9 mouse cellular contexts compared by ENCODE assay signal in the genomic region with DNA sequence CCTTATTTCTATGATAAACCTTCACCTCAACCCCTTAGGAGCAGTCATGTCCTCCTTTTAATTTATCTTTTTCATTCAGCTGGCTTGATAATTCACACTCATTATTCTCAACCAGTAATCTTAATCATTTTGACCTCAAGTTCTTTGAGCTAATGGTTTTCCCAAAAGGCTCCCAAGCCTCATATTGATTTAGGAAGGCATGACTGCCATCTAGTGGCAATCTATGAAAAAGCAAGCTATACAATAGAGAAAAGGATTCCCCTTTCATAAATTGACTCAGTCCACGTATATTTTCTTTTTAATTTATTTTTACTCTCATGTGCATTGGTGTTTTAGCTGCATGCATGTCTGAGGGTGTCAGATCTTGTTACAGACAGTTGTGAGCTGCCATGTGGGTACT. TPM values are rescaled to one million over a fixed set of nuclear protein-coding genes. Genes with fewer than 3 reads are reported as not detected.
DNase-seq lines count a peak whose midpoint lies in the region; ATAC-seq and TF ChIP-seq lines count a peak whose summit lies in the region.
"Had no signal": no experiment of that assay in that cellular context is flagged by ENCODE, and none has a peak within 500 bp of the region (broad histone marks: within the 10 kb centered on the region; RNA-seq: fewer than 3 reads in every experiment).

No protein-coding gene starts in this region.

- no peak for ATAC-seq in midbrain, postnatal 0 days (ENCODE audit: low FRiP score)
- ATAC-seq in midbrain, embryonic 13.5 days: no peak
- 0 out of 2 replicates have a peak, but pooled peaks have one; percentile 23 for ATAC-seq in common myeloid progenitor, adult 5-6 weeks (replicated peaks; ENCODE audit: low read depth, poor library complexity, severe bottlenecking)
- ATAC-seq in kidney, embryonic 14.5 days (ENCODE audit: low FRiP score, low TSS enrichment): no peak
- ATAC-seq: inflammation-experienced regulatory T-cells, adult 6 months had no signal

- no peak overlapping the region for H3K9ac ChIP-seq in midbrain, postnatal 0 days (replicated peaks; ENCODE audit: low read length, poor library complexity, severe bottlenecking)
- H3K9ac ChIP-seq in midbrain, embryonic 13.5 days (replicated peaks): no peak overlapping the region
- H3K9ac ChIP-seq in kidney, embryonic 14.5 days (ENCODE audit: low read depth, low read length): no peak overlapping the region

- WGBS in midbrain, postnatal 0 days: 12% methylated on average over 1 of the region's 1 CpGs
- WGBS in midbrain, embryonic 13.5 days: 11% methylated on average over 1 of the region's 1 CpGs
- 18% methylated on average over 1 of the region's 1 CpGs for WGBS in kidney, embryonic 14.5 days

- intact Hi-C loops in gastrocnemius, adult 2 months (cut with DNase I): loop anchor here (1.0 to 2.0 kb wide), 2 partner anchors 46 to 495 kb away; no protein-coding TSS in a partner anchor

- DNase-seq in gastrocnemius, adult 2 months: no peak
- no peak for DNase-seq in gastrocnemius, adult 8-10 months (ENCODE audit: low spot score in 2 of 2)
- peak; percentile 84 for DNase-seq in midbrain, postnatal 0 days (ENCODE audit: low spot score)
- DNase-seq in retina, postnatal 7 days (ENCODE audit: low read depth, low spot score): peak; percentile 53
- no peak for DNase-seq in natural killer cell, adult 2 months (ENCODE audit: low spot score in 2 of 2)

- no peak overlapping the region for H3K4me3 ChIP-seq in gastrocnemius, adult 2 months
- H3K4me3 ChIP-seq in midbrain, postnatal 0 days (ENCODE audit: low read depth, low read length): no peak overlapping the region
- no peak overlapping the region for H3K4me3 ChIP-seq in midbrain, embryonic 13.5 days (replicated peaks)
- H3K4me3 ChIP-seq in kidney, embryonic 14.5 days (ENCODE audit: low read length): no peak overlapping the region

- H3K4me2 ChIP-seq in midbrain, postnatal 0 days (ENCODE audit: low read depth, low read length, poor library complexity, severe bottlenecking): no peak overlapping the region
- H3K4me2 ChIP-seq in midbrain, embryonic 13.5 days (replicated peaks): no peak overlapping the region
- H3K4me2 ChIP-seq in kidney, embryonic 14.5 days (replicated peaks; ENCODE audit: low read depth, low read length): no peak overlapping the region

- H3K36me3 ChIP-seq in midbrain, postnatal 0 days (ENCODE audit: insufficient read depth, low read length): no peaks in the 10 kb centered on the region
- H3K36me3 ChIP-seq in midbrain, embryonic 13.5 days: no peaks in the 10 kb centered on the region
- no peaks in the 10 kb centered on the region for H3K36me3 ChIP-seq in kidney, embryonic 14.5 days (ENCODE audit: control insufficient read depth, insufficient read depth, low read length)

- H3K4me1 ChIP-seq in midbrain, postnatal 0 days (ENCODE audit: insufficient read depth, low read length): no peaks in the 10 kb centered on the region
- H3K4me1 ChIP-seq in midbrain, embryonic 13.5 days (replicated peaks): peaks cover 6% of the 10 kb centered on the region; the same call in 1 of the 2 replicates
- H3K4me1 ChIP-seq in kidney, embryonic 14.5 days (ENCODE audit: control insufficient read depth, insufficient read depth, low read length): no peaks in the 10 kb centered on the region

- H3K9me3 ChIP-seq in midbrain, postnatal 0 days (ENCODE audit: low read length): no peaks in the 10 kb centered on the region
- no peaks in the 10 kb centered on the region for H3K9me3 ChIP-seq in midbrain, embryonic 13.5 days
- no peaks in the 10 kb centered on the region for H3K9me3 ChIP-seq in kidney, embryonic 14.5 days (ENCODE audit: control insufficient read depth, low read length)

- peaks cover 9% of the 10 kb centered on the region for H3K27me3 ChIP-seq in midbrain, postnatal 0 days (ENCODE audit: insufficient read depth, low read length)
- H3K27me3 ChIP-seq in midbrain, embryonic 13.5 days: peaks cover 30% of the 10 kb centered on the region
- 0 out of 2 replicates have a peak, but pooled peaks cover 3% of the 10 kb centered on the region for H3K27me3 ChIP-seq in kidney, embryonic 14.5 days (ENCODE audit: control insufficient read depth, insufficient read depth, low read length)

- TF ChIP-seq CTCF in gastrocnemius, adult 2 months (IDR thresholded peaks at IDR 0.05): peak; percentile 89
- TF ChIP-seq CTCF in midbrain, postnatal 0 days (IDR thresholded peaks at IDR 0.05): peak; percentile 88

- H3K27ac ChIP-seq in gastrocnemius, adult 2 months: no peak overlapping the region
- no peak overlapping the region for H3K27ac ChIP-seq in midbrain, postnatal 0 days (ENCODE audit: low read depth, low read length)
- H3K27ac ChIP-seq in midbrain, embryonic 13.5 days: no peak overlapping the region
- H3K27ac ChIP-seq in kidney, embryonic 14.5 days (ENCODE audit: low read depth, low read length): no peak overlapping the region

RNA-seq across cellular contexts. Expression of a gene that starts 4.8 kb away (rescaled TPM):
- total RNA-seq in gastrocnemius, adult 2 months (2021): 1 to 10 TPM; 4.7 to 4.8 TPM
- 1 to 10 TPM; 4.4 to 5.8 (median 5.3) TPM for total RNA-seq in gastrocnemius, adult 8-10 months (2022)
- total RNA-seq in midbrain, postnatal 0 days (2014; rRNA removed): 16.2 and 22.1 TPM in 2 replicates
- polyA plus RNA-seq in midbrain, postnatal 0 days (2015; fragmentation: Nextera tagmentation; extraction: Ambion mirVana): 26.7 and 32.7 TPM in 2 replicates
- polyA plus RNA-seq in midbrain, embryonic 13.5 days (2015; fragmentation: Nextera tagmentation; extraction: Ambion mirVana): 26.5 and 29.6 TPM in 2 replicates
- 40.5 and 44.6 TPM in 2 replicates for total RNA-seq in common myeloid progenitor, adult 5-6 weeks (2017)
- 28.7 and 33.0 TPM in 2 replicates for polyA plus RNA-seq in kidney, embryonic 14.5 days (2014; fragmentation: Nextera tagmentation; extraction: Ambion mirVana)

RNA-seq across cellular contexts. Expression of a gene that starts 30.1 kb away (rescaled TPM):
- total RNA-seq in gastrocnemius, adult 2 months (2021): 100 to 1,000 TPM in 1 of 2 experiments, 10 to 100 TPM in 1; 92.0 to 104 TPM
- total RNA-seq in gastrocnemius, adult 8-10 months (2022): 100 to 1,000 TPM in 1 of 4 experiments, 10 to 100 TPM in 3; 73.7 to 107 (median 80.1) TPM
- 149 and 190 TPM in 2 replicates for total RNA-seq in midbrain, postnatal 0 days (2014; rRNA removed)
- 236 TPM in 2 replicates for polyA plus RNA-seq in midbrain, postnatal 0 days (2015; fragmentation: Nextera tagmentation; extraction: Ambion mirVana)
- 198 and 207 TPM in 2 replicates for polyA plus RNA-seq in midbrain, embryonic 13.5 days (2015; fragmentation: Nextera tagmentation; extraction: Ambion mirVana)
- 126 and 160 TPM in 2 replicates for total RNA-seq in common myeloid progenitor, adult 5-6 weeks (2017)
- 262 and 292 TPM in 2 replicates for polyA plus RNA-seq in kidney, embryonic 14.5 days (2014; fragmentation: Nextera tagmentation; extraction: Ambion mirVana)

Comparison
In these comparisons a context has a peak if more than half of its experiments do, and no peak if none do; other contexts are left out.
1. DNase-seq: peak in midbrain, postnatal 0 days (single experiment) and retina, postnatal 7 days (single experiment); none in gastrocnemius, adult 2 months (single experiment), gastrocnemius, adult 8-10 months (0 of 2) and natural killer cell, adult 2 months (0 of 2).